Mouse (Mus musculus): Measurements from ENCODE around the gene Hist1h2bk. TPM values are rescaled to one million over a fixed set of nuclear protein-coding genes. Genes with fewer than 3 reads are reported as not detected.
"Not testable (repeated sequence)": the region's sequence is repeated elsewhere in the genome, so short reads cannot be mapped to it uniquely, and the experiment has no call there.

Gene Hist1h2bk
- polyA plus RNA-seq, 1 experiment = 0.50 TPM

GRCm38 (mm10) chr13:22037415-22037814 is 1.7 kb downstream of the Hist1h2bk start:
- Histone ChIP-seq H3K4me1 (ENCODE audit: control insufficient read depth, insufficient read depth, low read length) (peaks cover 1% of the 10 kb centered on the region; the same call in 1 of the 2 replicates), H3K4me3 (ENCODE audit: insufficient read depth, low read length) (no peak overlapping the region)
- no peak for TF ChIP-seq CTCF (IDR thresholded peaks at IDR 0.05; ENCODE audit: extremely low read depth, insufficient read depth, low read length)
- TF ChIP-seq POLR2A (IDR thresholded peaks at IDR 0.05; ENCODE audit: extremely low read depth, insufficient read depth, low read length) = no peak

DNA sequence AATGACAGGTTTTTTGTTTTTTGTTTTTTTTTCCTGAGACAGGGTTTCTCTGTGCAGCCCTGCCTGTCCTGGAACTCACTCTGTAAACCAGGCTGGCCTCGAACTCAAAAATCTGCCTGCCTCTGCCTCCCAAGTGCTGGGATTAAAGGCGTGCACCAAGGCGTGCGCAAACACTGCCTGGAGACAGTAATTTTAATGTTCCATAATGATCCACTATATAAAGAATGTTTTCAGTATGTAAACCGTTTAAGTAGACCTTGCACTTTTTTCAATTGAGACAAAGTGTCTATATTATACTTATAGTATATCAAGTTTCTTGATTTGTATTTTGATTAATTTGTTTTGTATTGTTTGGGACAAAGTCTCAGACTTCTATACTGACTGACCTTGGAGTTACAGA is 3.7 kb downstream of the Hist1h2bk start:
- Histone ChIP-seq H3K4me1 (ENCODE audit: control insufficient read depth, insufficient read depth, low read length) (peaks cover 1% of the 10 kb centered on the region; the same call in 1 of the 2 replicates), H3K27ac (ENCODE audit: insufficient read depth, low read length) (no peak overlapping the region), H3K4me3 (ENCODE audit: insufficient read depth, low read length) (no peak overlapping the region)
- TF ChIP-seq CTCF (IDR thresholded peaks at IDR 0.05; ENCODE audit: extremely low read depth, insufficient read depth, low read length) (no peak), POLR2A (IDR thresholded peaks at IDR 0.05; ENCODE audit: extremely low read depth, insufficient read depth, low read length) (no peak)

More at GRCm38 (mm10) chr13:22037415-22037814, 1.7 kb downstream of the Hist1h2bk start:
- no peak overlapping the region for H3K27ac ChIP-seq (ENCODE audit: insufficient read depth, low read length)

DNA sequence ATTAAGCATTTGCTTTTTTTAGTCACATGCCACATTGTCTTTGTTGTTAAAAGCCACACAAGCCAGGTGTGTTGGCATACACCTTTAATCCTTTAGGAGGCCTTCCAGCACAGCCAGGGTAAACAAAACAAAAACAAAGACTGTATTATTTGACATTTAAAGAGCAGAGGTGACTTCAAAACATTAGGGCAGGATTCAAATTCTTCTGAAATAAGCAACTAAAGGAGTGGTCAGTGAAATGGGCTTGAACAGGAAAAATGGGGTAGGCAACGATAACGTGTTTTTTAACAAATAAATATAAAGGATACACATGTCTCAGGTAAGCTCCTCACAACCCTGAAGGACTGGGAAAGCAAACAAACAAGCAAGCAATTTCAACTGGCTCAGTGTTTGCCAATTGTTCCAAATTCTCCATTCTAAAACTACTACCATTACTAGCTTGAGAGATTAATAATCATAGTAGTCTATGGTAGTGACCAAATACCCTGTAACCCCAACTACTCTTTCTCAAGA is 4.3 kb downstream of the Hist1h2bk start:
- H3K4me1 ChIP-seq (ENCODE audit: control insufficient read depth, insufficient read depth, low read length) = no peaks in the 10 kb centered on the region
- TF ChIP-seq CTCF (IDR thresholded peaks at IDR 0.05; ENCODE audit: extremely low read depth, insufficient read depth, low read length) = no peak
- no peak for TF ChIP-seq POLR2A (IDR thresholded peaks at IDR 0.05; ENCODE audit: extremely low read depth, insufficient read depth, low read length)
- H3K4me3 ChIP-seq (ENCODE audit: insufficient read depth, low read length) = no peak overlapping the region
- no peak overlapping the region for H3K27ac ChIP-seq (ENCODE audit: insufficient read depth, low read length)

DNA sequence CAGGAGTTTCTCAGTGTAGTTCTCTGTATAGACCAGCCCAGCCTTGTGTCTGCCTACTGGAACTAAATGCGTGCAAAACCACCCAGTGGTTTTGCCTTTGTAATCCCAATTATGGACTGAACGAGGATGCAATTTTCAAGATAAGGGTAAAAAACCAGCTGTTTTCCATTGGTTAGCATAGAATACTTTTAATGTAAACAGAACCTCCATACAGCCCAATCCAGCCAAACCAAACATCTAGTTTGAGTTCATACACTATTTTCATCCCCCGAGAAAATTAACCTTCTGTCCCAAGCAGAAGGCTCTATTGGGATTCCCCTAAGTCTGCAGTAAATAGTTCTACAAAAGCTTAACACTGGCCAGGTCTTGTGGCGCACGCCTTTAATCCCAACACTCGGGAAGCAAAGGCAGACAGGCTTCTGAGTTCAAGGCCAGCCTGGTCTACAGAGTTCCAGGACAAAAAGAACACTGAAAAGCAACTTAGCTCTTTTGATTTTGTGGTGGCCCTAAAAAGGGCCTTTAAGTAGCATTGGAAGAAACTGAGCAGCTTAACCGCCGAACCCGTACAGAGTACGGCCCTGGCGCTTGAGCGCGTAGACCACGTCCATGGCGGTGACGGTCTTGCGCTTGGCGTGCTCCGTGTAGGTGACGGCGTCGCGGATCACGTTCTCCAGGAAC is 4.9 kb downstream of the Hist1h2bk start:
- no peak overlapping the region for H3K27ac ChIP-seq (ENCODE audit: insufficient read depth, low read length)
- H3K4me1 ChIP-seq (ENCODE audit: control insufficient read depth, insufficient read depth, low read length) = no peaks in the 10 kb centered on the region
- TF ChIP-seq POLR2A (IDR thresholded peaks at IDR 0.05; ENCODE audit: extremely low read depth, insufficient read depth, low read length) (no peak), CTCF (IDR thresholded peaks at IDR 0.05; ENCODE audit: extremely low read depth, insufficient read depth, low read length) (no peak)
- H3K4me3 ChIP-seq (ENCODE audit: insufficient read depth, low read length) = peak overlapping the region; percentile 33

GRCm38 (mm10) chr13:22041142-22041536 is 5.5 kb downstream of the Hist1h2bk start, which contains the start of gene Hist1h4i:
Hist1h4i (minus strand) TSS chr13:22041362.
- Histone ChIP-seq H3K27ac (ENCODE audit: insufficient read depth, low read length) (peak within 1 kb of the TSS; percentile 85), H3K4me3 (ENCODE audit: insufficient read depth, low read length) (peak within 1 kb of the TSS; percentile 33)
- TF ChIP-seq POLR2A (IDR thresholded peaks at IDR 0.05; ENCODE audit: extremely low read depth, insufficient read depth, low read length) = peak; percentile 98
- not testable (repeated sequence) for H3K4me1 ChIP-seq (ENCODE audit: control insufficient read depth, insufficient read depth, low read length)

- TF ChIP-seq CTCF (IDR thresholded peaks at IDR 0.05; ENCODE audit: extremely low read depth, insufficient read depth, low read length) = no peak
- no peak for TF ChIP-seq POLR2A (IDR thresholded peaks at IDR 0.05; ENCODE audit: extremely low read depth, insufficient read depth, low read length)
- H3K4me3 ChIP-seq (ENCODE audit: insufficient read depth, low read length) = peak overlapping the region; percentile 24; the same call in 1 of the 2 replicates
- no peaks in the 10 kb centered on the region for H3K4me1 ChIP-seq (ENCODE audit: control insufficient read depth, insufficient read depth, low read length)
- H3K27ac ChIP-seq (ENCODE audit: insufficient read depth, low read length) = peak overlapping the region; percentile 85
Observed at GRCm38 (mm10) chr13:22041651-22042567, 6.2 kb downstream of the Hist1h2bk start.

GRCm38 (mm10) chr13:22042568-22043502 is 7.2 kb downstream of the Hist1h2bk start, which contains the start of the genes Hist1h2ag and Hist1h2bj:
Hist1h2ag (minus strand) TSS chr13:22042944.
Hist1h2bj (plus strand) TSS chr13:22043214.
- Histone ChIP-seq H3K4me3 (ENCODE audit: insufficient read depth, low read length) (peak within 1 kb of the TSS; percentile 46), H3K27ac (ENCODE audit: insufficient read depth, low read length) (peak within 1 kb of the TSS; percentile 85)

GRCm38 (mm10) chr13:22043503-22044431 is 8.1 kb downstream of the Hist1h2bk start:
- Histone ChIP-seq H3K4me3 (ENCODE audit: insufficient read depth, low read length) (peak overlapping the region; percentile 46), H3K27ac (ENCODE audit: insufficient read depth, low read length) (no peak overlapping the region), H3K4me1 (ENCODE audit: control insufficient read depth, insufficient read depth, low read length) (no peaks in the 10 kb centered on the region)
- TF ChIP-seq POLR2A (IDR thresholded peaks at IDR 0.05; ENCODE audit: extremely low read depth, insufficient read depth, low read length) = no peak

More at GRCm38 (mm10) chr13:22042568-22043502, 7.2 kb downstream of the Hist1h2bk start, which contains the start of the genes Hist1h2ag and Hist1h2bj:
- peak; percentile 90 for TF ChIP-seq POLR2A (IDR thresholded peaks at IDR 0.05; ENCODE audit: extremely low read depth, insufficient read depth, low read length)
- not testable (repeated sequence) for H3K4me1 ChIP-seq (ENCODE audit: control insufficient read depth, insufficient read depth, low read length)

All from cortical plate, adult 2 months (tissue).